Mouse (Mus musculus): ENCODE measurements around the gene Mmaa. TPM values are rescaled to one million over a fixed set of nuclear protein-coding genes. Genes with fewer than 3 reads are reported as not detected.

Mmaa gene
- 10 to 100 TPM; 37.7 to 41.2 TPM for total RNA-seq (2021)

DNA sequence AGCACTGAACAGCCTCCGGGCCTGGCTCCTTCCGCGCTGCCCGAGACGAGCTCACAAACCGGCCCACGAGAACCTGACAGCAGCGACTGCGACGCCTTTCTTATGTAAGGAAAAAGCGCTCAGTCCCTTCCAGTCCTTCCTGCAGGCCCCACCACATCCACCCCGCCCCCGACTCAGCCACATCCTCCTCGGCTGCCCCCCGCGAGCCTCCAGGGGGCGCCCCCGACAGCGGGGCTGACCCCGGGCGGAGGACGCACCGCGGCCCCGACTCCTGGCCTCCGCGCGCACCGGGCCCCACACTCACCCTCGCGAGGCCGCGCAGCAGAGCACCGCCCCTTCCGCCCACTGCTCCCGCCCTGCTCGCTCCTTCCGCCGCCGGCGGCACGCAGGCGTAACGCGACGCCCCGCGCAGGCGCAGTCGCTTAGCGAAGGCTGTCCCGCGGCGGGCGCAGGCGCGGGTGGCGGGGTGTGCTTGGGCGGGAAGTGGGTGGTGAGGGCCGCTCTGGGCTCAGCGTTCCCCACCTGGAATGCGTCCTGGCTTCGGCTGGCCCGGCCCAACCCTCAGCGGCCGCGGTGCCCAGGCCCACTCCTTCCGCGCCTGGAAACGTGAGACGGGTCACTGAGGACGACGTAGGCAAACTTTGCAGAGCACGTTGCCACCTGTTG lies at the start of gene Mmaa:
TSS of gene Mmaa (minus strand) at position 328 of the 666 bp plus-strand sequence.
- intact Hi-C loops (cut with DNase I) = loop anchor here (1.0 to 5.0 kb wide), 5 partner anchors 43 to 472 kb away; partner anchors contain the start of gene Lsm6

DNA sequence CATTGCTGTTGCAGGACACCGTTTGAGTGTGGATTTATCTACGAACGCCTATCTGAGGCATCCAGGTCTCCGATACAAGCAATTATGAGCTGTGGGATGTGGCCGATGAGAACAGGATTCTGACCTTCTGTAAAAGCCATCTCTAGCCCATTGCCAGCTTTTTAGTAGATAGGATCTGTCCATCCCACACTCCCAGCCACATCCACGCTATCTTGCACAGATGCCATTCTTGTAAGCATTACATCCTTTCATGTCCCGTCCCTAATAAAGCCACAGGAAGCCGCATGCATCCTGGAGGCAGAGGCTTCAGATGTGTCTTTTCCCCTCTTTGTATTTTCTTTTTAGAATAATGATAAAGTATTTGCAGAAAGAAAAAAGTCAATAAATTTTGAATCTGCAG lies 46.5 kb upstream of the Mmaa start:
- DNase-seq (ENCODE audit: low spot score) = no peak
- intact Hi-C loops (cut with DNase I) = loop anchor here (5.0 kb wide), 1 partner anchor 56 kb away; the partner anchor contains the start of gene Smad1

More for the DNA sequence above, at the start of gene Mmaa:
- peak; percentile 98 for DNase-seq (ENCODE audit: low spot score)

DNA sequence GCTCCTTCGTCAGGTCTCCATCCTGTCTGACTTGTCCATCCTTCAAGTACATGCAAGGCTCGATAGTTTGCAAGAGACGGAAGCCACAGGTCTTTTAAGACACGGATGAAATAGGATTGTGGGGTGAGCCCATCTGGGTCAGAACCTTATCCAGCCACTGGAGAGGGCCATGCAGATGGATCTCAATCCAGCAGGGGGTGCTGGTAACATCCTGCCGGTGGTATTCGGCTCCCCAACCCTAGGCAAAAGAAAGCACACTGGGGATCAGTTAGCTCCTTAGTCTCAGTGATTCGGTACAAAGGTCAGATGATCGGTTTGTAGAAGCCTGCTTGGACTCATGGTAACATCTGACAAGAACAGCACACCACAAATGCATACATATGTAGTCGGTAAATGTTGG lies 44.8 kb upstream of the Mmaa start:
- intact Hi-C loops (cut with DNase I) = loop anchor here (2.0 to 5.0 kb wide), 3 partner anchors 42 to 245 kb away; no protein-coding TSS in a partner anchor

DNA sequence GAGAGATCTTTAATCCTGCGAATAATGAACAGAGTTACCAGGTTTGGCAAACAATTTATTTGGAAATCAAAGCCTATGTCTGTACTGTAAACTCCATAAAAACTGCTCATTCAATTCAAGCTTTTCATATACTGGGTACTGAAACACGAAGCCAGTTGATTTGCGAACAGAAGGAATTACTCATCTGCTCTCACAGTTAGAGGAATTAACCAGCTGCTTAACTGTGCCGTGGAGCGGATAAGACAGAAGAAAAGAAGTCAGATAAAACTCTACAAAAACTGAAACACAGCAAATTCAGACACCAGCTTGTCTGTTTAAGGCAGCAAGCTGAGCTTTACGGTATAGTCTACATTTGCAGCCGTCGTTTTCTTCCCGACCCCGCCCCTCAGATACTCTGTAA lies 43.9 kb upstream of the Mmaa start:
- intact Hi-C loops (cut with DNase I) = loop anchor here (2.0 to 5.0 kb wide), 3 partner anchors 41 to 246 kb away; no protein-coding TSS in a partner anchor

More for the DNA sequence above, 44.8 kb upstream of the Mmaa start:
- DNase-seq (ENCODE audit: low spot score) = no peak

DNA sequence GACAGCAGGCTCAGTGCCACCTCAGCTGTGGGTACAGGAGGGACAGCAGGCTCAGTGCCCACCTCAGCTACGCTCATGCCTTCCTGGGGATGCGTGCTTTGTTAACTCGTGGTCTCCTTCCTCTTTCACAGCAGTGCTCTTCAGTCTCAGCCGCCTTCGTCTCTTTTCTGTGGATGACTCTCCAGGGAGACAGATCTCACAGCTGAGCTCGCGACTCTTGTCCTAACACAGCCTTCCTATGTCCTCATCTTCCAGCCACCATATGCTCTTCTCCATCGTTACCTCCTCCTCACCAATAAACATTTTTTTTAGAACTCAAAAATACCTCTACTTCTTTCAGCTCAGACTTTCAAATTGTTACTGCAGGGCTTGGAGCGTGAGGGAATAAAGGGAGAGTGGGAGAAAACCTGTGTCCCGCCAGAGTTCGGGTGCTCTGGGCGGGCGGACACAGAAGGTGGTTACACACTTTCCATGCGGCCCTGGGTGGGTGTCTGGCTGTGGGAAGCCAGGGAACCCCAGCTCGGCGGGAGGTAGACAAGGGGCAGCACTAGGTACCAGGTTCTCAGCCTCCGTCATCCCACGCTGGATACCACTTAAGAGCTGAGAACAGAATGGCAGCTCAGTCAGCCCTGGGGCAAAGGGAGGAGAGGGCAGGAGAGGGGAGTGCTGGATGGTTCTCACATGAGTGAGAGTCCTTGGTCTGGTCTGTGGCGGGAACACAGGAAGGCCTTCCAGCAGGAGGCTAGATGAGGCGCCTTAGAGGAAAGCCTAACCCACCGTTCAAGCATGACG lies 37.6 kb upstream of the Mmaa start:
- intact Hi-C loops (cut with DNase I) = no loop called here
- no peak for DNase-seq (ENCODE audit: low spot score)

More for the DNA sequence above, 43.9 kb upstream of the Mmaa start:
- DNase-seq (ENCODE audit: low spot score) = no peak

GRCm38 (mm10) chr8:79331571-79331970 lies 36.8 kb upstream of the Mmaa start:
- intact Hi-C loops (cut with DNase I) = no loop called here
- no peak for DNase-seq (ENCODE audit: low spot score)

- intact Hi-C loops (cut with DNase I) = no loop called here
- DNase-seq (ENCODE audit: low spot score) = no peak
Observed at GRCm38 (mm10) chr8:79331017-79331416, 36.3 kb upstream of the Mmaa start.

DNA sequence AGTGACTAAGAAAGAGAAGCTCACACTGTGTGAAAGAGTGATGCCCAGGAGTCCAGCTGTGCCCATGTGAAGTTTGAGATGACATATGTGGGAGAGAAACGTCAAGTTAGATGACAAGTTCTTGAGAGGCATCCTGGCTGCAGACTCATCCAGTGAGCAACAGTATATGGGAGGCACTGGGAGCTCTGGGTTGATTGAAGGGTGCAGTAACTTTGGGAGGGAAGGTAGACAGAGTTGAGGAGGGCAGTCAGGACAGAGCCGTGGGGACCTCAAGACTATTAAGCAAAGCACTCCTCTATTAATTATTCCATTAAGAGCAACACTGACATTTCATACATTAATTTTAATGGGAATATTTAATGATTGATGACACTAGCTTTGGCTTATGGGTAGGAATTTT lies 35.0 kb upstream of the Mmaa start:
- no peak for DNase-seq (ENCODE audit: low spot score)
- intact Hi-C loops (cut with DNase I) = no loop called here

DNA sequence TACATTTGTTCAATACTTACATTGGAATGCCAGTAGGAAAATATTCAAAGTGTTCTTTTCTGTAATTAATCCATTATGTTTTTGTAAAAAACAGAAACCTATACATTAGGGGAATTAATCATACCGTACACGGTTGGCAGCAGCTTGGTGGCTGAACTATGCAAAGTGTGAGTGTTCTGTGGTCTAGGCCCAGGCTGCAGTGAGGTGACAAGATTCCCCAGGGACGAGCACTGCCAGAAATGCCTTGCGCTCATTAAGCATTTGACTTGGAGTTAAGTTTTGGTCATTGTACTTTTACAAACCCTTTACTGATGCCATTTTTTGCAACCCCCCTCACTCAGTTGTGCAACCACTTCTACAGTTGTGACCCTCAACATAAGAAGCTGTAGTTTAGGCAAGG lies 34.4 kb upstream of the Mmaa start:
- intact Hi-C loops (cut with DNase I) = no loop called here
- DNase-seq (ENCODE audit: low spot score) = no peak

- intact Hi-C loops (cut with DNase I) = no loop called here
- DNase-seq (ENCODE audit: low spot score) = peak; percentile 21
Observed at GRCm38 (mm10) chr8:79325510-79325909, 30.8 kb upstream of the Mmaa start.

DNA sequence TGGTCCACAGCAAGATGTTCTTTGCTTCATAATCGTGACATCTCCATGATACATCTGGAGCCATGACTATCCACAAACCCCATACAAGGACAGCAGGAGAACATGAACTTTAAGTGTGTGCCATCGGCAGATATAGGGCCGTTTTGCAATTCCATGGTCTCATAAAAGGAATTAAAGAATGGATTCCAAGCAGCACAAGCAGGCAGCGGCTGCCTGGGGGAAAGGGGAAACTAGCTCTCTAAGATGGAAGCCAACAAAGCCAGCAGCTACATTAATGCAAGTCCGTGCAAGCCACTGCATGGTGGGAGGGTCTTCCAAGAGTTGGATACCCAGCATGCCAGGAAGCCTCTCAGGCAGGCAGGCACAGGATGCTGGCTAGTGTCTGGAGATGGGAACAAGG lies 30.2 kb upstream of the Mmaa start:
- intact Hi-C loops (cut with DNase I) = no loop called here
- DNase-seq (ENCODE audit: low spot score) = no peak

DNA sequence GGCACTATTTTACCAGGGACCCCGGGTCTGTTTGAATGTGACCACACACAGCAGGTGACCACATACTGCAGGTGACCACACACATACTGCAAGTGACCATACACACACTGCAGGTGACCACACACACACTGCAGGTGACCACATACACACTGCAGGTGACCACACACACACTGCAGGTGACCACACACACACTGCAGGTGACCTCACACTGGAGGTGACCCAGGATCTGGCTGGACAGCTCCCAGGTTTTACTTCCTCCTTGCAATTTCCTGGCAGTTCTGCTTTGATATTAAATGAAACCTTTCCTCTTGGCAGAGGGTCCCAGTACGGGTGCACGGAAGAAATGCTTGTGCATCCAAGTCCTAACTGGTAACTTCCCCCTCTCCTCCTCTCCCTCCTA lies 29.3 kb upstream of the Mmaa start:
- intact Hi-C loops (cut with DNase I) = no loop called here
- DNase-seq (ENCODE audit: low spot score) = no peak

- DNase-seq (ENCODE audit: low spot score) = no peak
- intact Hi-C loops (cut with DNase I) = no loop called here
Observed at GRCm38 (mm10) chr8:79323121-79323520, 28.4 kb upstream of the Mmaa start.

DNA sequence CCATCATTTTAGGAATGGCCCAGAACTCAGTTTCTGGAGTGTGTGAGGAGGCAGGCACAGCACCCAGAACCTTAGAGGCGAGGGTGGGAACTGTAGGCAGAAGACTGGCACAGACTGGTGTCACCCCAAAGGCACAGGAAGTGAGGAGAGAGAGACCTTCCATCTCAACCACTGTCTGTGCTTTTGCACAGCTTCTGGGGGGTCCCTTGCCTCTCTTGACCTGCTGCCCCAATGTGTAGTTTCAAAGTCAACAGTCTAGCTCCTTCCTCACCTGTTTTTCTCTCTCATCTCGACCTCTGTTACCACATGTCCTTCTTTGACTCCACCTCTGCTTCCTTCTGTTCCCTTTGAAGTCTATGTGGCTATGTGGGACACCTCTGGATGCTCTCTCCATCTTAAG lies 16.1 kb upstream of the Mmaa start:
- DNase-seq (ENCODE audit: low spot score) = no peak
- intact Hi-C loops (cut with DNase I) = no loop called here

GRCm38 (mm10) chr8:79305941-79306340 lies 11.2 kb upstream of the Mmaa start:
- no peak for DNase-seq (ENCODE audit: low spot score)
- intact Hi-C loops (cut with DNase I) = no loop called here

GRCm38 (mm10) chr8:79301548-79301947 lies 6.8 kb upstream of the Mmaa start:
- DNase-seq (ENCODE audit: low spot score) = no peak
- intact Hi-C loops (cut with DNase I) = no loop called here

DNA sequence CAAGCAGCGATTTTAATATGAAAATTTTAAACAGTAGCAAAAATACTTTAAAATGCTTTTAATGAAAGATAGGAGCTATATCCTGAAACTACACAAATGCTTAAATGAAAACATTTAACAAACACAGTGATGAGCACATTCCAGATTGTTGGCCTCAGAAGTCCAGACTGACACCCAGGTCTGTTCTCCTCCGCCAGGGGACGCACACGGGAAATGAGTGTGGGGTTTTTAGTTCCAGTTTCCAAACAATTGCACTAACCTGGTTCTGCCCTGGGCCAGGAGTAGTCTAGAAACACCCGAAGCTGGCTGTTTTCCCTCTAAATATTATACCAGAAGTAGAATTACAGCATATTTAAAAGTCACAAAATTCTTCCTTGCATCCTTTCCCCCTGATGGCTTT lies 5.0 kb upstream of the Mmaa start:
- intact Hi-C loops (cut with DNase I) = loop anchor here (2.0 to 5.0 kb wide), 4 partner anchors 38 to 477 kb away; partner anchors contain the start of gene Lsm6
- no peak for DNase-seq (ENCODE audit: low spot score)

- peak; percentile 40 for DNase-seq (ENCODE audit: low spot score)
- intact Hi-C loops (cut with DNase I) = loop anchor here (2.0 to 5.0 kb wide), 6 partner anchors 40 to 475 kb away; partner anchors contain the start of gene Lsm6
Observed at GRCm38 (mm10) chr8:79297763-79298162, 3.0 kb upstream of the Mmaa start.

DNA sequence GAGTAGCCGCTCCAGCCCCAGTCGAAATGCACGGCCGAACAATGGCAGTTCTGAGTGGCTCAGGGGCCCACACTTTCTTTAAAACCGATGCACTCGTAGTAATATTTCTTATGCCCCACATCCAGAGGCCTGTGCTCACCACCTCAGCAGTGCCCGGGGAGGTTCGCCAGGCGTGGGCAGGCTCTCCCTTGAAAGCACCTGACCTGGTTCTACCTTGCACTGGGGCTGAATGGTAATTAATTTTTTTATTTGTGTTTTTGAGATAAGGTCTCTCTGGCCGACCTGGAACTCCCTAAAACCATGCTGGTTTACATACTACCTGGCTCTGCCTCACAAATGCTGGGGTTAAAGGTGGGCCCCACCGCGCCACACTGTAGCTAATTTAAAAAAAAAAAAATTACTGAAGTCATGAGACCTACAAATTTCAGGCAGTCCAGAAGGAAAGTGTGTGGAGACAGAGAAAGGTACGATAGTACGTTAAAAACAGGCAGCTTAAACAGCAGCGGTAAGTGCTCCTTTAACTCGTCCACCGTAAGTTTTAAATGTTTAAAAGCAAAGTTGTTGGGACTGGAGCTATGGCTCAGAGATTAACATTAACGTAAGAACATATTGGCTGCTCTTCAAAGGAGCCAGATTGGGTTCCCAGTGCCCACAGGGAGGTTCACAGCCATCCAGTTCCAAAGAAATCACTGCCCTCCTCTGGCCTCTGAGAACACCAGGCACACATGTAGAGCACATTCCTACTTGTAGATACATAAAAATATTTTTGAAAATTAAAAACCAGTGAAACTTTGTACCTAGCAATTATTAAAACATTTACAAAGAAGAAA lies 754 bp upstream of the Mmaa start:
- intact Hi-C loops (cut with DNase I) = loop anchor here (1.0 to 5.0 kb wide), 6 partner anchors 42 to 473 kb away; partner anchors contain the start of gene Lsm6
- DNase-seq (ENCODE audit: low spot score) = no peak

GRCm38 (mm10) chr8:79293841-79294240 lies 896 bp downstream of the Mmaa start:
- intact Hi-C loops (cut with DNase I) = loop anchor here (1.0 kb wide), 1 partner anchor 265 kb away; no protein-coding TSS in a partner anchor
- DNase-seq (ENCODE audit: low spot score) = no peak
